Mouse (Mus musculus): ENCODE measurements around the gene Rasal1.

DNA sequence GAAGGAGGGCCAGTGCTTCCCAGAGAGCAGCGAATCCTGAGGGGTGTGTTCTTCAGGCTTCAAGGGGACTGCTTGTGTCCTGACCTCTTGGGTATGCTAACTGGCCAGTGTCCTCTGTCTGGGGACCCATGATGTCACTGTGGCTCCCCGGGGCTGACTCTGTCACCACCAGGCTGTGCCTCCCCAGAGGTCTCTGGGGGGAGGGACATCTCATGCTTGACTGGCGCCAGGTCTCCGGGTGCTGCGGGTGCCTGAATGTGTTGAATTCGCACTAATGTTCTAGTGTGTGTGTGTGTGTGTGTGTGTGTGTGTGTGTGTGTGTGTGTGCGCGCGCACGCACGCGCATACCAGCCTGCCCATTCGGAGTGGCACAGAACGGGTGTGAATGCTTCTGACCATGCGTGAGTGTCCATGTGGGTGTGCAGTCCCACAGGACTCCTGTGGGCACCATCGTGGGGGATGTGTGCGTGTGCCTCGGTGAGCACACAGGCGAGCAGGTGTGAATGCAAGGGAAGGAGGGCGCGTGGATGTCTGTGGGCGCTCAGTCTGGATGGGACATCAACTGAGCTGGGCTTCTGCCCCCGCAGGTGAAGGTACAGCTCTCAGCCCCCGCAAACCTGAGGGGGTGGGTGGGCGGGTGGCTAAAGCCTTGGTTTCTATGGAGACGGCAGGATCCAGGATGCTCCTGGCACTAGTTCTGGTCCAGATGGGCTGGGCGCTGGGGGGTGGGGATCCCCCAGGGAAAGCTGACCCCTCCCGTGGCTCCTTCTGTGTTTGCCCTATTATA is 4.5 kb downstream of the Rasal1 start:
- TF ChIP-seq TAL1 (IDR thresholded peaks at IDR 0.05; ENCODE audit: low read length) = no peak
- no peak for TF ChIP-seq GATA1 (IDR thresholded peaks at IDR 0.05; ENCODE audit: low read length)

Measured in erythroblast, embryonic 14.5 days (primary cell).